Mouse (Mus musculus): ENCODE measurements around the gene Tpm3. TPM values are rescaled to one million over a fixed set of nuclear protein-coding genes. Genes with fewer than 3 reads are reported as not detected.

Tpm3 gene
- total RNA-seq, 1 experiment from 2014 or later = 198 TPM

GRCm38 (mm10) chr3:90083698-90084324 lies 11.4 kb downstream of the Tpm3 start:
- no peak for DNase-seq

- DNase-seq = no peak
Observed at GRCm38 (mm10) chr3:90084790-90085189, 12.3 kb downstream of the Tpm3 start.

- DNase-seq = no peak
Observed at GRCm38 (mm10) chr3:90085281-90085680, 12.8 kb downstream of the Tpm3 start.

- DNase-seq = no peak
Observed at GRCm38 (mm10) chr3:90086068-90086467, 13.6 kb downstream of the Tpm3 start.

- no peak for DNase-seq
Observed at GRCm38 (mm10) chr3:90088617-90089016, 16.2 kb downstream of the Tpm3 start.

GRCm38 (mm10) chr3:90090892-90091291 lies 18.4 kb downstream of the Tpm3 start:
- no peak for DNase-seq

- DNase-seq = no peak
Observed at GRCm38 (mm10) chr3:90094453-90094852, 22.0 kb downstream of the Tpm3 start.

GRCm38 (mm10) chr3:90097928-90098327 lies 25.5 kb downstream of the Tpm3 start:
- no peak for DNase-seq

- no peak for DNase-seq
Observed at GRCm38 (mm10) chr3:90101010-90101409, 28.6 kb downstream of the Tpm3 start.

- DNase-seq = no peak
Observed at GRCm38 (mm10) chr3:90101673-90102072, 29.2 kb downstream of the Tpm3 start.

- DNase-seq = no peak
Observed at GRCm38 (mm10) chr3:90102239-90102638, 29.8 kb downstream of the Tpm3 start.

GRCm38 (mm10) chr3:90103176-90103575 lies 30.7 kb downstream of the Tpm3 start:
- DNase-seq = no peak

GRCm38 (mm10) chr3:90103938-90104337 lies 31.5 kb downstream of the Tpm3 start, which contains the start of gene Nup210l:
Gene Nup210l, plus strand, starts transcription at chr3:90104132.
- DNase-seq = no peak

GRCm38 (mm10) chr3:90111706-90112105 lies 39.3 kb downstream of the Tpm3 start:
- no peak for DNase-seq

GRCm38 (mm10) chr3:90114342-90114741 lies 41.9 kb downstream of the Tpm3 start:
- no peak for DNase-seq

GRCm38 (mm10) chr3:90115526-90115925 lies 43.1 kb downstream of the Tpm3 start:
- DNase-seq = no peak

- DNase-seq = peak; percentile 42
Observed at GRCm38 (mm10) chr3:90118132-90118790, 45.8 kb downstream of the Tpm3 start.

- peak; percentile 56 for DNase-seq
Observed at GRCm38 (mm10) chr3:90122036-90122435, 49.6 kb downstream of the Tpm3 start.

- no peak for DNase-seq
Observed at GRCm38 (mm10) chr3:90125710-90126109, 53.3 kb downstream of the Tpm3 start.

- DNase-seq = no peak
Observed at GRCm38 (mm10) chr3:90127881-90128280, 55.4 kb downstream of the Tpm3 start.

GRCm38 (mm10) chr3:90132745-90133144 lies 60.3 kb downstream of the Tpm3 start:
- DNase-seq = no peak

- DNase-seq = no peak
Observed at GRCm38 (mm10) chr3:90133331-90133730, 60.9 kb downstream of the Tpm3 start.

GRCm38 (mm10) chr3:90134483-90134882 lies 62.0 kb downstream of the Tpm3 start:
- no peak for DNase-seq

- DNase-seq = no peak
Observed at GRCm38 (mm10) chr3:90134993-90135392, 62.5 kb downstream of the Tpm3 start.

Data from adrenal gland, postnatal 25 days (tissue).